Mouse (Mus musculus) liver, postnatal 0 days (tissue): ENCODE data around the gene Azin2. TPM values are rescaled to one million over a fixed set of nuclear protein-coding genes. Genes with fewer than 3 reads are reported as not detected.
A peak's percentile ranks its signal among the peaks of the same experiment; 100 is the strongest.

Experiments used
- ATAC-seq: fragments of 200-750 bp; cut with Nextera tagmentation; 2 replicates; pipeline ENCODE4 v1.8.0; 2017; ENCODE audit warnings: mild to moderate bottlenecking, moderate library complexity
- DNase-seq: peaks from one replicate; pipeline ENCODE4 v3.0.0-alpha.2; 2016
- H3K27ac ChIP-seq: fragments of 300-500 bp; sonication (generic); 2 replicates; pipeline ENCODE4 v1.5.1; 2014; ENCODE audit warnings: antibody characterized with exemption, moderate library complexity, mild to moderate bottlenecking, low read depth
- H3K27me3 ChIP-seq: fragments of 300-500 bp; sonication (generic); 2 replicates; pipeline ENCODE4 v1.6.1; 2014; ENCODE audit warnings: low read length, control low read depth, mixed read lengths; ENCODE audit not compliant: insufficient read depth
- H3K36me3 ChIP-seq: fragments of 300-500 bp; sonication (generic); replicated peaks from 2 replicates; pipeline ENCODE4 v1.6.1; 2014; ENCODE audit warnings: mild to moderate bottlenecking, control low read depth, low read length, moderate library complexity, mixed read lengths; ENCODE audit not compliant: insufficient read depth
- H3K4me1 ChIP-seq: fragments of 300-500 bp; sonication (generic); 2 replicates; pipeline ENCODE4 v1.6.1; 2014; ENCODE audit warnings: antibody characterized with exemption, mild to moderate bottlenecking, control low read depth; ENCODE audit not compliant: insufficient read depth
- H3K4me2 ChIP-seq: fragments of 300-500 bp; sonication (generic); 2 replicates; pipeline ENCODE4 v1.6.1; 2014; ENCODE audit warnings: low read depth, mild to moderate bottlenecking, low read length, moderate library complexity, mixed read lengths
- H3K4me3 ChIP-seq: fragments of 300-500 bp; sonication (generic); 2 replicates; pipeline ENCODE4 v1.5.1; 2014; ENCODE audit warnings: low read depth, low read length
- H3K9ac ChIP-seq: fragments of 300-500 bp; sonication (generic); replicated peaks from 2 replicates; pipeline ENCODE4 v1.6.1; 2014; ENCODE audit warnings: mild to moderate bottlenecking, moderate library complexity
- H3K9me3 ChIP-seq: fragments of 300-500 bp; sonication (generic); 2 replicates; pipeline ENCODE4 v1.6.1; 2016; ENCODE audit warnings: mild to moderate bottlenecking, control low read depth, low read length, mixed read lengths
- CTCF ChIP-seq: sonication (generic); IDR thresholded peaks from 2 replicates; pipeline ENCODE4 v1.5.1; 2016; ENCODE audit warnings: antibody characterized with exemption, low read depth
- EP300 ChIP-seq: IDR thresholded peaks from 2 replicates; pipeline ENCODE4 v1.6.1; 2016; ENCODE audit warnings: antibody characterized with exemption, low read depth, mild to moderate bottlenecking
- WGBS: fragments of 180-500 bp; shearing (Covaris S2); extraction: QIAGEN DNeasy Blood & Tissue Kit; methylation state at CpG from one replicate; pipeline ENCODE4 v1.1.7; 2014; ENCODE audit not compliant: insufficient replicate concordance; 5-methylcytosine and 5-hydroxymethylcytosine counted together
- polyA plus RNA-seq: library from polyadenylated mRNA; unstranded; fragments of >200 nt; fragmentation: Nextera tagmentation; extraction: Ambion mirVana; gene quantifications from 2 replicates; pipeline ENCODE4 v1.2.1, GENCODE M21; 2015

Azin2 gene
- polyA plus RNA-seq, 1 experiment from 2014 or later: 1.6 TPM

GRCm38 (mm10) chr4:129000786-129001185, 38.5 kb upstream of the Azin2 start:
- DNase-seq (peak; percentile 41), ATAC-seq (peak; percentile 71)
- Histone ChIP-seq H3K4me2 (no peak overlapping the region), H3K4me3 (no peak overlapping the region), H3K9ac (no peak overlapping the region), H3K27me3 (no peaks in the 10 kb centered on the region), H3K36me3 (peaks cover 77% of the 10 kb centered on the region), H3K9me3 (no peaks in the 10 kb centered on the region), H3K4me1 (peaks cover 23% of the 10 kb centered on the region), H3K27ac (peak overlapping the region; percentile 69)
- 58% methylated on average over 3 of the region's 3 CpGs for WGBS
- TF ChIP-seq CTCF (no peak), EP300 (peak; percentile 48; the same call in 1 of the 2 replicates)

- no peak overlapping the region for H3K4me3 ChIP-seq
- ATAC-seq: no peak
- H3K36me3 ChIP-seq: peaks cover 62% of the 10 kb centered on the region
These were observed 36.2 kb upstream of the Azin2 start for GRCm38 (mm10) chr4:128998401-128998800.

GRCm38 (mm10) chr4:128997258-128997657, 35.0 kb upstream of the Azin2 start:
- Histone ChIP-seq H3K27me3 (no peaks in the 10 kb centered on the region), H3K9me3 (no peaks in the 10 kb centered on the region), H3K4me1 (peaks cover 43% of the 10 kb centered on the region), H3K27ac (no peak overlapping the region), H3K4me3 (no peak overlapping the region), H3K9ac (0 out of 2 replicates have a peak overlapping the region, but pooled peaks have one; percentile 23), H3K36me3 (peaks cover 51% of the 10 kb centered on the region), H3K4me2 (no peak overlapping the region)
- ATAC-seq: 0 out of 2 replicates have a peak, but pooled peaks have one; percentile 10
- WGBS: 59% methylated on average over 8 of the region's 8 CpGs
- TF ChIP-seq EP300 (no peak), CTCF (0 out of 2 replicates have a peak, but pooled peaks have one; percentile 5)
- peak; percentile 57 for DNase-seq

More at GRCm38 (mm10) chr4:128998401-128998800, 36.2 kb upstream of the Azin2 start:
- no peak for DNase-seq
- H3K4me1 ChIP-seq: peaks cover 43% of the 10 kb centered on the region
- H3K27me3 ChIP-seq: no peaks in the 10 kb centered on the region
- no peak overlapping the region for H3K27ac ChIP-seq
- H3K9me3 ChIP-seq: no peaks in the 10 kb centered on the region
- no peak overlapping the region for H3K9ac ChIP-seq
- WGBS: 74% methylated on average over 8 of the region's 8 CpGs
- TF ChIP-seq CTCF (no peak), EP300 (no peak)
- no peak overlapping the region for H3K4me2 ChIP-seq

- no peak for TF ChIP-seq EP300
- Histone ChIP-seq H3K4me1 (peaks cover 38% of the 10 kb centered on the region), H3K4me2 (peak overlapping the region; percentile 98), H3K27ac (peak overlapping the region; percentile 96), H3K9ac (peak overlapping the region; percentile 6; the same call in 1 of the 2 replicates), H3K4me3 (no peak overlapping the region), H3K36me3 (peaks cover 32% of the 10 kb centered on the region), H3K9me3 (no peaks in the 10 kb centered on the region), H3K27me3 (no peaks in the 10 kb centered on the region)
- WGBS: 58% methylated on average over 7 of the region's 7 CpGs
- ATAC-seq: no peak
- no peak for DNase-seq
These were observed 33.0 kb upstream of the Azin2 start for GRCm38 (mm10) chr4:128995238-128995637.

GRCm38 (mm10) chr4:128993675-128994074, 31.4 kb upstream of the Azin2 start:
- Histone ChIP-seq H3K4me3 (peak overlapping the region; percentile 83), H3K4me2 (peak overlapping the region; percentile 98), H3K27ac (peak overlapping the region; percentile 96), H3K27me3 (no peaks in the 10 kb centered on the region), H3K36me3 (peaks cover 19% of the 10 kb centered on the region), H3K4me1 (peaks cover 36% of the 10 kb centered on the region), H3K9me3 (no peaks in the 10 kb centered on the region), H3K9ac (peak overlapping the region; percentile 88)
- 2% methylated on average over 12 of the region's 12 CpGs for WGBS
- peak; percentile 55 for DNase-seq
- ATAC-seq: no peak; the same call in none of the 2 replicates
- TF ChIP-seq CTCF: no peak
- no peak for TF ChIP-seq EP300

GRCm38 (mm10) chr4:128993025-128993662, 30.9 kb upstream of the Azin2 start:
- Histone ChIP-seq H3K4me3 (peak overlapping the region; percentile 83), H3K36me3 (peaks cover 14% of the 10 kb centered on the region; the same call in 1 of the 2 replicates), H3K27ac (peak overlapping the region; percentile 96), H3K27me3 (no peaks in the 10 kb centered on the region), H3K9ac (peak overlapping the region; percentile 88), H3K4me2 (peak overlapping the region; percentile 98), H3K4me1 (peaks cover 36% of the 10 kb centered on the region), H3K9me3 (no peaks in the 10 kb centered on the region)
- TF ChIP-seq CTCF: no peak
- peak; percentile 59; the same call in 1 of the 2 replicates for TF ChIP-seq EP300
- peak; percentile 98 for ATAC-seq
- DNase-seq: peak; percentile 97
- WGBS: under 1% methylated on average over 49 of the region's 49 CpGs
